Mouse (Mus musculus) megakaryocyte, embryonic 14.5 days (primary cell): ENCODE measurements around the gene Slc25a43.

Source experiments
- FLI1 ChIP-seq: IDR thresholded peaks from 2 replicates; pipeline ENCODE4 v1.6.1; 2012; ENCODE audit warnings: low read length, inconsistent platforms, mixed read lengths
- GATA1 ChIP-seq: IDR thresholded peaks from 3 replicates; pipeline ENCODE4 v1.6.1; 2012; ENCODE audit warnings: mixed read lengths, low read length, inconsistent platforms, borderline replicate concordance

DNA sequence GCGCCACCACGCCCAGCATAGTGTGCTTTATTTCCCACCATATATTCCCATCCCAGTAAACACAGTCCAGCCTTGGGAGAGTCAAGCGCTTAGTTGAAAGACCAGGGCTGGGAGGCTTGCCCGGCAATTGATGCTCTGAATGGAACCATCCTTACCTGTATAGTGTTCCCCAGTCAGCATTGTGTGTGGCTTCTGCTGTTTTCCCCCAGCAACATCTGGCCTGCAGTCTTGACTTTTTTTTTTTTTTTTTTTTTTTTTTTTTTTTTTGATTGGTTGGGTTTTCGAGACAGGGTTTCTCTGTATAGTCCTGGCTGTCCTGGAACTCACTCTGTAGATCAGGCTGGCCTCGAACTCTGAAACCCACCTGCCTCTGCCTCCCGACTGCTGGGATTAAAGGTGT lies 1.9 kb downstream of the Slc25a43 start:
- TF ChIP-seq GATA1 (no peak), FLI1 (no peak)
